Mouse (Mus musculus) stomach, embryonic 14.5 days (tissue): ENCODE data around the gene Tmem254c. TPM values are rescaled to one million over a fixed set of nuclear protein-coding genes. Genes with fewer than 3 reads are reported as not detected.
"Not testable (repeated sequence)": the region's sequence is repeated elsewhere in the genome, so short reads cannot be mapped to it uniquely, and the experiment has no call there.

Source experiments
- ATAC-seq: fragments of 200-750 bp; cut with Nextera tagmentation; 2 replicates; pipeline ENCODE4 v1.8.0; 2017; ENCODE audit warnings: low read depth, moderate TSS enrichment; ENCODE audit not compliant: insufficient number of reproducible peaks, insufficient read depth, low FRiP score
- H3K27ac ChIP-seq: fragments of 300-500 bp; sonication (generic); 2 replicates; pipeline ENCODE4 v1.5.1; 2014; ENCODE audit warnings: mild to moderate bottlenecking, low read length, moderate library complexity, mixed read lengths
- H3K27me3 ChIP-seq: fragments of 300-500 bp; sonication (generic); 2 replicates; pipeline ENCODE4 v1.6.1; 2014; ENCODE audit warnings: low read length, control low read depth, mixed read lengths; ENCODE audit not compliant: control insufficient read depth, insufficient read depth
- H3K36me3 ChIP-seq: fragments of 300-500 bp; sonication (generic); 2 replicates; pipeline ENCODE4 v1.6.1; 2014; ENCODE audit warnings: mild to moderate bottlenecking, control low read depth, low read length, moderate library complexity, mixed read lengths; ENCODE audit not compliant: control insufficient read depth, insufficient read depth
- H3K4me1 ChIP-seq: fragments of 300-500 bp; sonication (generic); 2 replicates; pipeline ENCODE4 v1.6.1; 2014; ENCODE audit warnings: low read length, control low read depth, mixed read lengths; ENCODE audit not compliant: control insufficient read depth, insufficient read depth
- H3K4me2 ChIP-seq: fragments of 300-500 bp; sonication (generic); replicated peaks from 2 replicates; pipeline ENCODE4 v1.6.1; 2014; ENCODE audit warnings: low read depth, low read length, control low read depth
- H3K4me3 ChIP-seq: fragments of 300-500 bp; sonication (generic); 2 replicates; pipeline ENCODE4 v1.5.1; 2014; ENCODE audit warnings: low read depth, low read length, control low read depth
- H3K9ac ChIP-seq: fragments of 300-500 bp; sonication (generic); replicated peaks from 2 replicates; pipeline ENCODE4 v1.6.1; 2014; ENCODE audit warnings: low read depth, mild to moderate bottlenecking, control low read depth, low read length, moderate library complexity, mixed read lengths
- H3K9me3 ChIP-seq: fragments of 300-500 bp; sonication (generic); 2 replicates; pipeline ENCODE4 v1.6.1; 2016; ENCODE audit warnings: low read depth, low read length, control low read depth; ENCODE audit not compliant: control insufficient read depth
- WGBS: fragments of 180-500 bp; shearing (Covaris S2); extraction: QIAGEN DNeasy Blood & Tissue Kit; methylation state at CpG from one replicate; pipeline ENCODE4 v1.1.7; 2014; 5-methylcytosine and 5-hydroxymethylcytosine counted together
- polyA plus RNA-seq: library from polyadenylated mRNA; unstranded; fragments of >200 nt; fragmentation: Nextera tagmentation; extraction: Ambion mirVana; gene quantifications from 2 replicates; pipeline ENCODE4 v1.2.1, GENCODE M21; 2014

Gene Tmem254c
- polyA plus RNA-seq, 1 experiment from 2014 or later = 70.5 TPM

DNA sequence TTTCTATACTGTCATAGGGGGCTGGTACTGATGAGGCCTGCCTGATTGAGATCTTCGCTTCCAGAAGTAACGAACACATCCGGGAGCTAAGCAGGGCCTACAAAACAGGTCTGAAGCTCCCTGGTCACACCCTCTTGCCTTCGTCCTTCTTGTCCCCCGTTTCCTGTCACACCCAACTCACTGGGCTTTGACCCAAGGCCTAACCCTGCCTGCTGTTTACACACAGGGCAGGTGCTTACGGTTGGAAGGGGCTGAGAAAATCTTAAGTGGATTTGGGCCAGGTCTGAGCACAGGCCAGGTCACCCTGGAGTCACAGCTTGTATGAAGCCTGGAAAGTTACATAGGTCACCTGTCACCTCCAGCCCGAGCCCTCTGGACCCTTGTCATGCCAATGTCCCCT lies 50.7 kb downstream of the Tmem254c start:
- not testable (repeated sequence) for H3K27me3 ChIP-seq, H3K9me3 ChIP-seq, H3K9ac ChIP-seq, H3K4me3 ChIP-seq, H3K4me1 ChIP-seq, H3K27ac ChIP-seq, H3K4me2 ChIP-seq, H3K36me3 ChIP-seq, ATAC-seq
- no CpG with 5 or more reads among the region's 7 CpGs for WGBS

Other genes starting within 250 kb of the Tmem254c start
- gene Anxa11, start 225.2 kb downstream of the Tmem254c start, polyA plus RNA-seq = 35.5 and 42.2 TPM in 2 replicates
- gene Plac9a, start 164.3 kb downstream of the Tmem254c start, polyA plus RNA-seq = 0.75 TPM in 1 of 2 replicates, not detected in the other
- 3.6 and 7.0 TPM in 2 replicates for gene Tmem254a, start 139.7 kb downstream of the Tmem254c start, polyA plus RNA-seq
- gene Cphx1, start 129.1 kb downstream of the Tmem254c start, polyA plus RNA-seq = 0.20 and 0.29 TPM in 2 replicates
- 0.97 and 1.4 TPM in 2 replicates for gene Duxbl1, start 88.8 kb downstream of the Tmem254c start, polyA plus RNA-seq
- gene Gm9780, start 24.6 kb downstream of the Tmem254c start, polyA plus RNA-seq = 36.3 and 40.2 TPM in 2 replicates
- gene Cphx2, start 14.2 kb upstream of the Tmem254c start, polyA plus RNA-seq = not detected in 2 replicates
- gene Cphx3, start 14.9 kb upstream of the Tmem254c start, polyA plus RNA-seq = not detected in 2 replicates
- 2.1 and 2.2 TPM in 2 replicates for gene Duxbl2, start 51.0 kb upstream of the Tmem254c start, polyA plus RNA-seq
- gene Plac9b, start 115.1 kb upstream of the Tmem254c start, polyA plus RNA-seq = 34.9 and 43.0 TPM in 2 replicates
- 35.6 and 55.3 TPM in 2 replicates for gene Tmem254b, start 139.7 kb upstream of the Tmem254c start, polyA plus RNA-seq
- gene Duxbl3, start 190.6 kb upstream of the Tmem254c start, polyA plus RNA-seq = 0.41 and 0.78 TPM in 2 replicates